Mouse (Mus musculus) bone marrow, adult 2 months (tissue): Measurements from ENCODE around the gene Mrpl16. TPM values are rescaled to one million over a fixed set of nuclear protein-coding genes. Genes with fewer than 3 reads are reported as not detected.

ENCODE experiments used
- H3K27ac ChIP-seq: fragments of 200-500 bp; 2 replicates; pipeline ENCODE4 v1.5.1; 2012; ENCODE audit warnings: low read depth, mild to moderate bottlenecking, control low read depth, inconsistent platforms, low read length; ENCODE audit not compliant: control insufficient read depth, poor library complexity, insufficient read depth
- H3K4me1 ChIP-seq: fragments of 200-500 bp; 2 replicates; pipeline ENCODE4 v1.6.1; 2011; ENCODE audit warnings: low read length; ENCODE audit not compliant: control insufficient read depth, insufficient read depth
- H3K4me3 ChIP-seq: fragments of 200-500 bp; replicated peaks from 2 replicates; pipeline ENCODE3; 2011; ENCODE audit warnings: mild to moderate bottlenecking, low read depth, low read length, control low read depth; ENCODE audit not compliant: control insufficient read depth
- CTCF ChIP-seq: fragments of 200-500 bp; IDR thresholded peaks from 2 replicates; pipeline ENCODE4 v1.5.1; 2011; ENCODE audit warnings: low read length, control low read depth; ENCODE audit not compliant: control insufficient read depth, insufficient read depth
- POLR2A ChIP-seq: fragments of 200-500 bp; IDR thresholded peaks from 2 replicates; pipeline ENCODE4 v1.6.1; 2011; ENCODE audit warnings: low read depth, mild to moderate bottlenecking, control low read depth, low read length, borderline replicate concordance; ENCODE audit not compliant: control insufficient read depth
- WGBS: fragments of 180-500 bp; shearing (Covaris S2); methylation state at CpG from one replicate; pipeline ENCODE4 v1.1.7; 2018; 5-methylcytosine and 5-hydroxymethylcytosine counted together
- polyA plus RNA-seq: library from polyadenylated mRNA; stranded (reverse); fragments of >200 nt; gene quantifications from 2 replicates; pipeline ENCODE4 v1.2.4, GENCODE M21; 2011; ENCODE audit warnings: low replicate concordance; ENCODE audit not compliant: missing spikeins, insufficient read depth, insufficient read length

The Mrpl16 gene
- polyA plus RNA-seq: 17.4 and 17.5 TPM in 2 replicates

GRCm38 (mm10) chr19:11770205-11770892, at the start of gene Mrpl16:
TSS of gene Mrpl16 (plus strand) at chr19:11770391.
- H3K4me3 ChIP-seq: peak within 1 kb of the TSS; percentile 90
- H3K27ac ChIP-seq: peak within 1 kb of the TSS; percentile 27; the same call in 1 of the 2 replicates
- TF ChIP-seq CTCF (no peak), POLR2A (peak; percentile 57; the same call in 1 of the 2 replicates)
- peaks cover 2% of the 10 kb centered on the region for H3K4me1 ChIP-seq
- under 1% methylated on average over 30 of the region's 30 CpGs for WGBS

GRCm38 (mm10) chr19:11723870-11724269, 46.3 kb upstream of the Mrpl16 start:
- H3K4me3 ChIP-seq: no peak overlapping the region
- TF ChIP-seq CTCF (no peak), POLR2A (no peak)
- no peak overlapping the region for H3K27ac ChIP-seq
- H3K4me1 ChIP-seq: no peaks in the 10 kb centered on the region; the same call in 1 of the 2 replicates
- 89% methylated on average over 2 of the region's 2 CpGs for WGBS

- Histone ChIP-seq H3K4me3 (no peak overlapping the region), H3K4me1 (no peaks in the 10 kb centered on the region; the same call in 1 of the 2 replicates), H3K27ac (no peak overlapping the region)
- WGBS: 84% methylated on average over 6 of the region's 6 CpGs
- TF ChIP-seq POLR2A (no peak), CTCF (no peak)
Observed at GRCm38 (mm10) chr19:11724275-11724674, 45.9 kb upstream of the Mrpl16 start.

- no peak overlapping the region for H3K27ac ChIP-seq
- H3K4me3 ChIP-seq: no peak overlapping the region
- TF ChIP-seq CTCF: no peak
- TF ChIP-seq POLR2A: no peak
- no peaks in the 10 kb centered on the region; the same call in 1 of the 2 replicates for H3K4me1 ChIP-seq
- WGBS: 67% methylated on average over 2 of the region's 2 CpGs
Observed at GRCm38 (mm10) chr19:11725915-11726314, 44.3 kb upstream of the Mrpl16 start.

GRCm38 (mm10) chr19:11727304-11727703, 42.9 kb upstream of the Mrpl16 start:
- no peak overlapping the region for H3K27ac ChIP-seq
- H3K4me1 ChIP-seq: no peaks in the 10 kb centered on the region; the same call in 1 of the 2 replicates
- WGBS: 66% methylated on average over 5 of the region's 5 CpGs
- H3K4me3 ChIP-seq: no peak overlapping the region
- TF ChIP-seq CTCF (no peak), POLR2A (no peak)

- 73% methylated on average over 1 of the region's 1 CpGs for WGBS
- TF ChIP-seq CTCF: no peak
- no peak for TF ChIP-seq POLR2A
- no peak overlapping the region for H3K4me3 ChIP-seq
- H3K27ac ChIP-seq: no peak overlapping the region
- no peaks in the 10 kb centered on the region; the same call in 1 of the 2 replicates for H3K4me1 ChIP-seq
Observed at GRCm38 (mm10) chr19:11730278-11730677, 39.9 kb upstream of the Mrpl16 start.

- H3K27ac ChIP-seq: no peak overlapping the region
- TF ChIP-seq CTCF (no peak), POLR2A (no peak)
- 33% methylated on average over 1 of the region's 1 CpGs for WGBS
- no peak overlapping the region for H3K4me3 ChIP-seq
- no peaks in the 10 kb centered on the region for H3K4me1 ChIP-seq
Observed at GRCm38 (mm10) chr19:11736455-11736854, 33.7 kb upstream of the Mrpl16 start.

GRCm38 (mm10) chr19:11745680-11746079, 24.5 kb upstream of the Mrpl16 start:
- no peak overlapping the region for H3K4me3 ChIP-seq
- TF ChIP-seq CTCF (no peak), POLR2A (no peak)
- H3K27ac ChIP-seq: no peak overlapping the region
- no peaks in the 10 kb centered on the region; the same call in 1 of the 2 replicates for H3K4me1 ChIP-seq
